ENCODE assay signal across 17 mouse cellular contexts in genomic region chrX:101268755-101269124, GRCm38 (mm10). TPM values are rescaled to one million over a fixed set of nuclear protein-coding genes. Genes with fewer than 3 reads are reported as not detected.
A peak's percentile ranks its signal among the peaks of the same experiment; 100 is the strongest.
DNase-seq lines count a peak whose midpoint lies in the region; ATAC-seq and TF ChIP-seq lines count a peak whose summit lies in the region.
"Had no signal": no experiment of that assay in that cellular context is flagged by ENCODE, and none has a peak within 500 bp of the region (broad histone marks: within the 10 kb centered on the region; RNA-seq: fewer than 3 reads in every experiment).

TSS of gene Gm20489 (minus strand) at chrX:101269023.

- peak within 1 kb of the TSS; percentile 60 for H3K9ac ChIP-seq in heart, adult 2 months (ENCODE audit: low read depth, low read length)
- no peak within 1 kb of the TSS for H3K9ac ChIP-seq in forebrain, embryonic 11.5 days (ENCODE audit: low read length)
- H3K9ac ChIP-seq: hindbrain, embryonic 14.5 days; limb, embryonic 12.5 days; midbrain, embryonic 13.5 days; neural tube, embryonic 12.5 days had no signal

- no peaks in the 10 kb centered on the region for H3K4me1 ChIP-seq in heart, adult 2 months (ENCODE audit: control insufficient read depth, insufficient read depth, low read length)
- H3K4me1 ChIP-seq in lung, adult 2 months (ENCODE audit: control insufficient read depth, insufficient read depth, low read length), result no peaks in the 10 kb centered on the region; the same call in 1 of the 2 replicates
- no peaks in the 10 kb centered on the region for H3K4me1 ChIP-seq in forebrain, embryonic 11.5 days (replicated peaks; ENCODE audit: control insufficient read depth, insufficient read depth, low read length)
- H3K4me1 ChIP-seq: midbrain, embryonic 13.5 days; neural tube, embryonic 12.5 days had no signal

- no peak for TF ChIP-seq EP300 in heart, adult 2 months (IDR thresholded peaks at IDR 0.05; ENCODE audit: insufficient read depth, low read depth, low read length)

- no peak for TF ChIP-seq CTCF in heart, adult 2 months (IDR thresholded peaks at IDR 0.05)
- TF ChIP-seq CTCF in lung, adult 2 months (IDR thresholded peaks at IDR 0.05; ENCODE audit: insufficient read depth, low read length), result no peak

- H3K4me2 ChIP-seq in forebrain, embryonic 11.5 days (ENCODE audit: low read depth, low read length, severe bottlenecking), result no peak within 1 kb of the TSS
- H3K4me2 ChIP-seq: hindbrain, embryonic 14.5 days; limb, embryonic 12.5 days; midbrain, embryonic 13.5 days; neural tube, embryonic 12.5 days had no signal

- TF ChIP-seq POLR2A in heart, adult 2 months (IDR thresholded peaks at IDR 0.05; ENCODE audit: insufficient read depth, low read depth, low read length), result no peak
- no peak for TF ChIP-seq POLR2A in lung, adult 2 months (IDR thresholded peaks at IDR 0.05; ENCODE audit: borderline replicate concordance, extremely low read depth, low read depth, low read length)

- DNase-seq in heart, adult 2 months, result no peak
- DNase-seq in heart, adult 18-20 months, result no peak
- no peak for DNase-seq in lung, adult 2 months
- no peak for DNase-seq in lung, adult 18-20 months
- DNase-seq in MN1 (ENCODE audit: low spot score), result no peak
- no peak for DNase-seq in forebrain, embryonic 11.5 days (ENCODE audit: low spot score)
- DNase-seq: kidney, adult 9 months had no signal

- H3K27me3 ChIP-seq in heart, adult 2 months (ENCODE audit: control insufficient read depth, insufficient read depth, low read length), result no peaks in the 10 kb centered on the region
- H3K27me3 ChIP-seq in forebrain, embryonic 11.5 days (ENCODE audit: control insufficient read depth, insufficient read depth, low read length), result peaks cover 2% of the 10 kb centered on the region; the same call in 1 of the 2 replicates
- H3K27me3 ChIP-seq: neural tube, embryonic 12.5 days had no signal

- peak within 1 kb of the TSS; percentile 66 for H3K27ac ChIP-seq in heart, adult 2 months
- peak within 1 kb of the TSS; percentile 35 for H3K27ac ChIP-seq in macrophage
- H3K27ac ChIP-seq in forebrain, embryonic 11.5 days (ENCODE audit: low read depth, low read length), result no peak within 1 kb of the TSS
- H3K27ac ChIP-seq: hindbrain, embryonic 14.5 days; limb, embryonic 12.5 days; midbrain, embryonic 13.5 days; neural tube, embryonic 12.5 days had no signal

- H3K4me3 ChIP-seq in heart, adult 2 months, result peak within 1 kb of the TSS; percentile 0; the same call in 1 of the 2 replicates
- H3K4me3 ChIP-seq in lung, adult 2 months (replicated peaks; ENCODE audit: extremely low read depth, low read depth, low read length), result peak within 1 kb of the TSS; percentile 66
- peak within 1 kb of the TSS; percentile 32 for H3K4me3 ChIP-seq in macrophage (ENCODE audit: inconsistent target)
- no peak within 1 kb of the TSS for H3K4me3 ChIP-seq in forebrain, embryonic 11.5 days (ENCODE audit: low read depth, low read length)
- H3K4me3 ChIP-seq: limb, embryonic 12.5 days; midbrain, embryonic 13.5 days; neural tube, embryonic 12.5 days had no signal

- no peaks in the 10 kb centered on the region for H3K79me2 ChIP-seq in heart, adult 2 months (replicated peaks; ENCODE audit: control insufficient read depth, insufficient read depth, low read length)
- H3K79me2 ChIP-seq in macrophage (ENCODE audit: inconsistent target), result peaks cover 12% of the 10 kb centered on the region; the same call in 1 of the 2 replicates

- H3K36me3 ChIP-seq in heart, adult 2 months (ENCODE audit: control insufficient read depth, insufficient read depth, low read length), result no peaks in the 10 kb centered on the region
- no peaks in the 10 kb centered on the region for H3K36me3 ChIP-seq in macrophage (ENCODE audit: inconsistent target)
- H3K36me3 ChIP-seq in forebrain, embryonic 11.5 days (ENCODE audit: control insufficient read depth, insufficient read depth, low read length), result no peaks in the 10 kb centered on the region
- H3K36me3 ChIP-seq: limb, embryonic 12.5 days; midbrain, embryonic 13.5 days; neural tube, embryonic 12.5 days had no signal

- H3K9me3 ChIP-seq in forebrain, embryonic 11.5 days (ENCODE audit: control insufficient read depth, low read length), result no peaks in the 10 kb centered on the region
- H3K9me3 ChIP-seq: limb, embryonic 12.5 days; midbrain, embryonic 13.5 days; neural tube, embryonic 12.5 days had no signal

- intact Hi-C loops in heart, adult 2 months (cut with DNase I), result no loop called here

- 58% methylated on average over 3 of the region's 3 CpGs for WGBS in heart, adult 2 months
- 72% methylated on average over 3 of the region's 3 CpGs for WGBS in lung, adult 2 months
- WGBS in macrophage (ENCODE audit: missing documents), result 32% methylated on average over 3 of the region's 3 CpGs
- WGBS in forebrain, embryonic 11.5 days, result 70% methylated on average over 3 of the region's 3 CpGs

- peak; percentile 55; the same call in 1 of the 2 replicates for ATAC-seq in common myeloid progenitor, adult 5-6 weeks (replicated peaks; ENCODE audit: low read depth, poor library complexity, severe bottlenecking)
- ATAC-seq in forebrain, embryonic 11.5 days (replicated peaks; ENCODE audit: low FRiP score), result no peak
- ATAC-seq: midbrain, embryonic 13.5 days; Patski had no signal

RNA-seq across cellular contexts. Expression of gene Gm20489, which starts in this region (rescaled TPM):
- under 1 TPM in 1 of 2 experiments, not detected in 1; 0.31 TPM for total RNA-seq in heart, adult 2 months (2021)
- polyA plus RNA-seq in heart, adult 2 months (2012; rRNA removed), result not detected in 2 replicates
- total RNA-seq in heart, adult 18-20 months (2021), result not detected
- polyA plus RNA-seq in lung, adult 2 months (2012; rRNA removed), result not detected in 2 replicates
- total RNA-seq in common myeloid progenitor, adult 5-6 weeks (2017), result not detected in 2 replicates
- total RNA-seq in macrophage (2018; cell fraction: chromatin; rRNA removed), result not detected
- total RNA-seq in macrophage (2018; cell fraction: cytosol; rRNA removed), result under 1 TPM in 1 of 26 experiments, not detected in 25; 0.12 TPM
- total RNA-seq in macrophage (2018; cell fraction: nucleus; rRNA removed), result not detected
- polyA plus RNA-seq in macrophage (2018), result not detected in 3 replicates
- polyA plus RNA-seq in forebrain, embryonic 11.5 days (2014; fragmentation: Nextera tagmentation; extraction: Ambion mirVana), result not detected in 2 replicates
- total RNA-seq: adrenal gland, adult 18-20 months; layer of hippocampus, postnatal 25 days had no signal
- polyA plus RNA-seq: hindbrain, embryonic 14.5 days; limb, embryonic 12.5 days; midbrain, embryonic 13.5 days; neural tube, embryonic 12.5 days; Patski; urinary bladder, adult 2 months had no signal

Comparison
In these comparisons a context has a peak if more than half of its experiments do, and no peak if none do; other contexts are left out.
1. Peak in ATAC-seq in common myeloid progenitor, adult 5-6 weeks; RNA of the gene not detected or under 1 TPM.